Mouse (Mus musculus) adrenal gland, postnatal 10 days (tissue): ENCODE results near the gene Pced1b. TPM values are rescaled to one million over a fixed set of nuclear protein-coding genes. Genes with fewer than 3 reads are reported as not detected.
A peak's percentile ranks its signal among the peaks of the same experiment; 100 is the strongest.
"Not testable (repeated sequence)": the region's sequence is repeated elsewhere in the genome, so short reads cannot be mapped to it uniquely, and the experiment has no call there.

Experiments used
- DNase-seq: peaks from one replicate; pipeline ENCODE4 v3.0.0; 2021; ENCODE audit warnings: mixed read lengths
- total RNA-seq, 2 experiments: library from RNA; stranded (reverse); gene quantifications; 2 replicates each; pipeline ENCODE4 v1.2.3; 2021

The Pced1b gene
- total RNA-seq, 2 experiments from 2014 or later, result 23.5 to 26.0 TPM

DNA sequence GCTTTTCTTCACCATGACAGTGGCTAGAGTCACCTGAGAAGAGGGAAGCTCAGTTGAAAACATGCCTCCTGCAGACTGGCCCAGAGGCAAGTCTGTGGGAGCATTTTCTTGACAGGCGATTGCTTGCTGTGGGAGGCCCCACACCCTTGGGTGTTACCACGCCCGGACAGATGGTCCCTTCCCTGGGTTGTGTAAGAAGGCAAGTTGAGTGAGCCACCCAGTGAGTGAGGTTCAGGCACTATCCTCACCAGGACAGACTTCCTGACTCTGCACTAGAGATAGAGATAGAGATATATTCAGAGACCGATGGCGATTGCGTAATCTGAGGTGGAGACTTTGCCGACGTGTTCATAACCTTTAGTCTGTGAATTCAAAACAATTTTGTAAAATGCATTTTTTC, 96.0 kb downstream of the Pced1b start:
- no peak for DNase-seq

DNA sequence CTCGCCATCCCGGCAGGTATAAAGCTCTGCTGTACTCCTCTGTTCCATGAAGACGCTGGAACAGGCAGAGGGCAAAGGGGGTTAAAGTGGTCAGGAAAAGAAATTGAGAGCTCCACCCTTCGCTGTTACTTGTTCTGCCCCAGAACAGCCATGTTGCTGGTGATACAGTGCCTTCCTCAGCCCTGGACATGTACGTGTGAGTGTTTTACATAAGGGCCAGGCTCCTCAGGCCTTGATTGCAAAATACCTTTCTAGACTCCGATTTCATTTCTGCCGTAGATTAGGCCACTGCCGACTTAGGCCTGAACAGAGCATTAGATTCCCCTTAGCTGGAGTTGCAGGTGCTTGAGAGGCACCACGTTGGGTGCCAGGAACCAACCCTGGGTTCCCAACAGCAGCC, 97.0 kb downstream of the Pced1b start:
- no peak for DNase-seq

DNA sequence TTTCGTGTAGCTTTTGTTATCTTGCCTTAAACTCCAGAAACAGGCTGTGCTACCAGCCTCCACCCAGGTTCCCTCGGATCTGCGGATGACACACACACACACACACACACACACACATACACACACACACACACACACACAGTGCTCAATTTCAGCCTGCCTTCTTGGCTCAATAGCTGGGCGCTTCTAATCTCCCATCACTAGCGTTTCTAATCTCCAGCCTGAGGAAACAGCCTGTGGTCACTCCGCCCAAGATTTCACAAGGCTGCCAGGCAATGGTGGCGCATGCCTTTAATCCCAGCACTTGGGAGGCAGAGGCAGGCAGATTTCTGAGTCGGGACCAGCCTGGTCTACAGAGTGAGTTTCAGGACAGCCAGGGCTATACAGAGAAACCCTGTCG, 98.2 kb downstream of the Pced1b start:
- no peak for DNase-seq

DNA sequence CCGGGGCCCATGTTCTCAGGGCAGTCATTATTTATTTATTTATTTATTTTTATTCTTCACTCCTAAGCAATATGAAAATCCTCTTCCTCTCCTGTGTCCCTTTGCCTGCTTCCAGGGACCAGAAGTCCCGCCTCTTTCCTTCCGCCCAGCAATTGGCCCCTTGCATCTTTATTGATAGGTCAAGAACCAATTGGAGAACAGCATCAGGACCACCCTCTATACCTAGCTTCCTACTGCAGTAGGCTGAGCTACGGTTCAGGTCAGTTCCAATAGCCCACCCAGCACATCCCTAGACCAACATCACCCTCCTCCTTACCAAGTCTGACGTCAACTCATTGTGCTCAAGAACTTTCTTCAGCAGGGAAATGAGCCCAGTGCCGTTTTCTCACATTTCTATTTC, 99.0 kb downstream of the Pced1b start:
- no peak for DNase-seq

DNA sequence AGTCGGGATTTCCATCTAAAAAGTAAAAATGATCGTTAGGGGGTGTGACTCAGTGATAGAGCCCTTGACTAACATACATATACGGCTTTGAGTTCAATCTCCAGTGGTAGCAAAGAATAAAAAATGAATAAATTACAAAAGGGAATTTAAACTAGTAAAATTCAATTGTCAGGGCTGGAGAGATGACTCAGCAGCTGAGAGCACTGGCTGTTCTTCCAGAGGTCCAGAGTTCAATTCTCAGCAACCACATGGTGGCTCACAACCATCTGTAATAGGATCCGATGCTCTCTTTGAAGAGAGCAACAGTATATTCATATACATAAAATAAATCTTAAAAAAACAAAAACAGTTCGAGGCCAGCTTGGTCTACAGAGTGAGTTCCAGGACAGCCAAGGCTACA, 99.5 kb downstream of the Pced1b start:
- no peak for DNase-seq

DNA sequence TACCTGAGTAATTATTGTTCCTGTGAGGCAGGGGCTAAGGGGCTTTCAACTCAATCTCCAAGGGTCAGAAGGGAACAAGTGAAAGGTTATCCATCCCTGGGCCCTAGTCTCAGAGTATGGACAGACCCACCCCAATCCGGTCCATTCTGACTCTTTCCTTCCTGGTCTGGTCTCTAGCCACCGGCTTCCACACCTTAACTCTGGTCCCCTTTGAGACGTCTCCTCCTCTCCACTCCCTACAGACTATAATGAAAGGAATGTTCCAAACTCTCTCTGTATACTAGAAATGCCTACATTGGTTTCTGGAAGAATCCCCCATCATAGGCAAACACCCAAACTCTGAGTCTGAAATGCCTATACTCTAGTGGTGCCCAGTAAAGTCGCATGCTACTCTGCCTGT, 100.0 kb downstream of the Pced1b start:
- no peak for DNase-seq

DNA sequence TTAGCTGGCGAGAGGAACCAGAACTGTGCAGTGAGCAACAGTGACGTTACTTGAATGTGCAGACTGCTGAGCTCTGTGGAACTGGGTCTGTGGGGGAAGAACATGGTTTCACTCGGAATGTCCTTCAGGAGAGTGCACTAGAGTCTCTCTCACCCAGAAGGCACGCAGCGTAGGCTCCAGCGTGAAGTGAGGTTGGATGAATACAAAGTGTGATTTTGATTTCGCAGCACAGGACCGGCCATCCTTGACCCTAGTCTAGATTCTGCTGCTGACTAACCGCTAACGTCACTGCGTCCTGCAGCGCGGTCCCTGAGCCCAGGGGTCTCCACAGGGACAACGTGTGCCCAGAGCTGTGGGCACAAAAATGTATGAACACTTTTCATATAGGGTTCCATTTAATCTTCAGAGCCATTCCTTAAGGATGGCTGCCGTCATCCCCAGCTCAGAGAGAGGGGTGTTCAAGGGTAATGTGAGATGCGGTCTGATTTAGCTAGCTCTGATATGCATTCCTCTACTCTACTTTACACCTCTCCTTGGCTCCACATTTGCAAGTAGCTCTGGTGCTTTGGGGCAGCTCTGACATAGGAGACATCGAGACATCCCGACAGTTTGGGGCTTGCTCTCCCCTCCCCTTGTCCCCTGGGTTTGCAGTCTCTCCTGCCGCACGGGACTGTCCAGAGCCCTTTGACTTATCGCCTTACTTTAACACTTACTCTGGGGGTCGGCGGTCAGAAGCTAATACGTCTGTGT, 101.8 kb downstream of the Pced1b start:
- DNase-seq, result peak; percentile 49

DNA sequence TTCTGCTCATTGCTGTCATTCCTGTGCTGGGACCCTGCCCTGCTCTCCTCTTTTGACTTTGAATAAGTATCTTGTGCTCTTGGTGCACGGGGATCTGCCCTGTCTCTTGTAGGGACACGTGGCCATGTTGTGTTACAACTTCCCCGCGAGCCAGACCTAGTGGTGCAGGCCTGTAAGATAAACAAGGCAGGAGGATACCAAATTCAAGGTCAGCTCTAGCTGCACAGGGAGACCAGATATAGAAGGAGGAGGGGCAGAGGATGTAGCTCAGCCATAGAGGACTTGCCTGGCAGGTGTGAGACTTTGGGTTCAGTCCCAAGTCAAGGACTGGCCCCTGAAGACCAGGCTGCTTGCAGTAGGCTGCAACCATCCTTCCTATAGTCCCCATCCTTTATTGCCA, 103.6 kb downstream of the Pced1b start:
- no peak for DNase-seq

DNA sequence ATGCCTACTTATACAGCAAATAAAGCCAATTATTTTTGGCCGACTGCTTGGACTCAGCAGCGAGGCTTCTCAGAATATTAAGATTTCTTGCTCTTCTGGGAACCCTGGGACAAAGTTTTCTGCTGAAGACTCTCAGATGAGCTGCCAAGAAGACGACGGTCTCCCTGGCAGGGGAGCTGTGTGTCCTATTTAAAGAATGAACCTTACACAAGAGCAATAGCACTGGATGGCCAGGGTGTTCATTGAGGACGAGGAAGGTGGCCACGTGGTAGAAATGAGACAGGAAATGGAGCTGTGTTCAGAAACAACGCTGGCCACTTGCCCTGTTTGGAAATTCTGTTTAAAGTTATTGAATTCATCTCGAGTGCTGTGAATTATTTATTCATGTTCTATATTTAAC, 104.1 kb downstream of the Pced1b start:
- peak; percentile 61 for DNase-seq

DNA sequence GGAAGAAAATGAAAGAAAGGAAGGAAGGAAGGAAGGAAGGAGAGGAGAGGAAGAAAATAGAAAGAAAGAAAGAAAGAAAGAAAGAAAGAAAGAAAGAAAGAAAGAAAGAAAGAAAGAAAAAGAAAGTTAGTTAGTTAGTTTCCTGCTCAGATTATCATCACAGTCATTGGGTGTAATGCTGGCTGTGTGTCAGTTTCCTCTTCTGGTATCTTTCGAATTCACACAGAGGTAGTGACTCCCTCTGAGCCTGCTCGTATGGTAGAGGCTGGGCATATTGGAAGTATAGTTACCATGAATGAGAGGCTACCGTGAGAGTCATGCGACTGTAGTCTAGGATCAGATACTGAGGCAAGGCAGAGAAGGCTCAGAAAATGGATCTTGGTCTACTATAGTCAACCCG, 104.8 kb downstream of the Pced1b start:
- no peak for DNase-seq

DNA sequence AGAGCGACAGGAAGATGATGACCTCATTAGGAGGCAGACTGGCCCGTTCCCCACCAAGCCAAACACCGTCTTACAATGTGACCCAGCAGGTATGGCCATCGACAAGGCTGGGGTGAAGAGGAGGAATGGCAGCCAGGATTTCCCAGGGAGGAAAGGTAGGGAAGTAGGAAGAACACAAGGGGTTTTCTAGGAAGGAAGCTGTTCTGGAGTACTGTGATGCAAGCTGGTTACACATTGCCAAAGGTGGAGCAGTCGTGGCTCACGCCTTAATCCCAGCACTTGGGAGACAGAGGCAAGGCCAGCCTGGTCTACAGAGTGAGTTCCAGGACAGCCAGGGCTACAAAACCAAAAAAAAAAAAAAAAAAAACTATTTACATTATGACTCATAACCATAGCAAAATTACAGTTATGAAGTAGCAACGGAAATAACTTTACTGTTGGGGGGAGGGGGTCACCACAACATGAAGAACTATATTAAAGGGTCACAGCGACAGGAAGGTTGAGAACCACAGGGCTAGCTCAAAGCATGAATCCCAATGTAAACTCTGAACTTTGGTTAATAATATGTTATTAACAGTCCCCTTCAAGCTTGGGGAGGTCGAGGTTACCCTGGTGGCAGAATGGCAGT, 108.9 kb downstream of the Pced1b start:
- no peak for DNase-seq

DNA sequence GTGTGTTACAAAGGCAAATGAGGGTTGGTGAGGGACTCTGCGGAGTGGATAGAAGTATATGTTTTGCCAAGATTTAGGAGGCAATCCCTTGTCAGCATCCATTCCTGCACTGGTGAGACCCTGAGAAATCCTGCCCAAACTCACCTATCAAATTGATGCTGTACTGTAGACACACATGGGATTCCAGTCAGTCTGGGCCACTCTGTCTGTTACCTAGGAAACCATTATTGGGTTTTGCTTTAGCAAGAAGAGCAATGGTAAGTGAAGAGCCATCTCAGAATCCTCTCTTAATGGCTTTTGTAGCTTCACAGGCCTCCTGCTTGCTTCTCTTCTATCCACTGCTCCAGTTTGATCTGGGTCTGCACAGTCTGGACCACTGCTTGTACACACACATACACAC, 110.1 kb downstream of the Pced1b start:
- DNase-seq, result no peak

DNA sequence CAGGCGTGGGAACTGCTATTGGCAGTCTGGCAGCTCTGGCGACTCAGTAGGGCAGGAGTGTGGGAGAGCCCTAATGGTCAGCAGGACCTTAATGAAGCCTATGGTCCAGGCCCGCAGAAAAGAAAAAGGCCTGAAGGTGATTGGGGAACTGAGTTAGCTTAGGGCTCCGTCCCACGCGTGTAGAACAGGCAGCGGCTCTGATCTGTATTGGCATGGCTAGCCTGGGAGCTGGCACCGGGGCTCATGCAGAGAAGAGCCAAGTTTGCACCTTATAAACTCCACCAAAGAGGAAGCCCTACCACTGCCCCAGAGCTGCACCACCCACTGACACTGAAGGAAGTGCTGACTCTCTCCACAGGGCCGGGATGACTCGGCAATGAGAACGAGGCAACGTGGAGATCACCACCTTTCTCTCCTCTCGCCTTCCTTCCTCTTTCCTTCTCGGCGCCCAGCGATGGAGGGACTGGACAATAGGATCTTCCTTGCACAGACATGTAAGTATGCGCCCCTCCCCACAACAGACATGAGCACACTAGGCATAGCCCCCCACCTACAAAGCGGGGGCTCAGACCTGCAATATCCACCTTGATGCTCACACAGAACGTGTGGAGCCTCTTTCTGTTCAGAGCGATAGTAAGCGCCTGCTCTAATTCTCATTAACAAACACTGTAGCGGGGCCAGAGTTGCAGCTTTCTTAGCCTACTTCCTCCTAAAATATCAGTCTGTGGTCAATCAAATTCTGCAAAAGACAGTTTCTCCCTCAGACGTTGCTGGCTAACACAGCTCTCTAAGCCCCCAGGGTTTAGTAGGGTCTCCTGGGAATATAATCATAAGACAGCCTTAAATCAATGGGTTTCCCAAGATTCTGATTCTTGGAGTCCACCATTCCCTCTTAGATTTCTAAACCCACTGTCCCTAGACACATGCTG, 114.2 kb downstream of the Pced1b start:
- no peak for DNase-seq

DNA sequence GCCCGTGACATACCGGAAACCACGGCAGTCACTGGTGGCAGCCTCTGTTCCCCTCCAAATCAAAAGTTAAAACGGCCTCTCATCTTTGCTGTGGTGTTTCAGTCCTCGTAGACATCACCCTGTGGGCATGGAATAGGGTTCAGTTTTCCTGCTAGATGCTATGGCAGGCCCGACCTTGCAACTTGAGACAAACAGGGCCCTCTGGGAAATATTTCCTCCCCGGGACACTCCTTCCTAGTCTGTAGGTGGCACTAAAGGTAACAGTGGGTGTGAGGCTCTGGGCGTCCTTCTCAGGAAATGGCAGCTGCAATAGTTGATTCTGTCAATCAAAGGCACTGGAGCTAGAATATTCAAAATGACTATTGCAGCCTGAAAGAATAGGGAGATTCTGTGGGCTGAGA, 114.9 kb downstream of the Pced1b start:
- no peak for DNase-seq

DNA sequence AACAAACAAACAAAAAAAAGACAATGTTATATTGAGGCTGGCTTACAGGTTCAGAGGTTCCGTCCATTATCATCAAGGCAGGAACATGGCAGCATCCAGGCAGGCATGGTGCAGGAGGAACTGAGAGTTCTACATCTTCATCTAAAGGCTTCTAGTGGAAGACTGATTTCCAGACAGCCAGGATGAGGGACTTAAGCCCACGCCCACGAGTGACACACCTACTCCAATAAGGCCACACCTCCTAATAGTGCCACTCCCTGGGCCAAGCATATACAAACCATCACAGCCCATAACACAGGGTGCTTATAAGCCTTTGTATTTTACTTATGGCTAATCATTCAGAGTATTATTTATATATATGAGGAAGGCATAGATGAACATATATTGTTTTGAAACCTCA, 117.4 kb downstream of the Pced1b start:
- not testable (repeated sequence) for DNase-seq

DNA sequence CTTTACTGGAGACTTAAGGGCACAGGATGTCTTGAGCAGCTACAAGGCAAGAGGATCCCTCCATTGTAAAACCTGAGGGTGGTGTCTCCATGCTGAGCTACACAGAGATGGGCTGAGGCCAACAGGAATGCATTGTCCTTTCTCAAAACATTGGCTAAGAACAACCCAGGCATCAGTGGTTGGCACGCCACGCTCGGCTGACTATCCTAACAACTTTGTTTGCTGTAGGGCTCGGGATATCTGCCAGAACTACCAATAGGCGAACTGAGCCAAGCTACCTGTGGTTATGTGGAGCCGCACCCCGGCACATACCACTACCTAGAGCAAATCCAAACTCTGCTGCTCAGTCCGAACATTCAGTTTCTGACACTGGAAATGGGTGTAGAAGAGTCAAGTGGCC, 118.1 kb downstream of the Pced1b start:
- DNase-seq, result no peak

DNA sequence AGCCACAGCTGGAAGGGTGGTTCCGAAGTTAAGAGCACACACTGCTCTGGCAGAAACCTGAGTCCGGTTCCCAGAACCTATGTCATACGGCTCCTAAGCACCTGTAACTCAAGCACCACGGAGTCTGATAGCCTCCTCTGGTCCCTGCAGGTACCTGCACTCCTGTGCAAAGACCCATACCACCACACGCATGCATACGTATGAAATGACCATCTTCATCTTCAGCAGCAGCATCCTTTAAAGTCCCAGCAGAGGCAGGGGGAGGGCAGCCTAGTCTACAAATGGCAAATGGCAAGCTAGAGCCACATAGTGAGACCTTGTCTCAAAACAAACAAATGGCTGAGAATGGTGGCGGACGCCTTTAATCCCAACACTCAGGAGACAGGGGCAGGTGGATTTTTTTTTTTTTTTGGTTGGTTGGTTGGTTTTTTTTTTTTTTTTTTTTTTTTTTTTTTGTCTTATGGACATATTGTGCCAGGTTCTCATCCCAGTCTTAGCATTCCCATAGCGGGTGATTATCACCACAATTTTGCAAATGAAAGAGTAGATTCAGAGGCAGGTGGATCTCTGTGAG, 121.2 kb downstream of the Pced1b start:
- DNase-seq, result no peak

DNA sequence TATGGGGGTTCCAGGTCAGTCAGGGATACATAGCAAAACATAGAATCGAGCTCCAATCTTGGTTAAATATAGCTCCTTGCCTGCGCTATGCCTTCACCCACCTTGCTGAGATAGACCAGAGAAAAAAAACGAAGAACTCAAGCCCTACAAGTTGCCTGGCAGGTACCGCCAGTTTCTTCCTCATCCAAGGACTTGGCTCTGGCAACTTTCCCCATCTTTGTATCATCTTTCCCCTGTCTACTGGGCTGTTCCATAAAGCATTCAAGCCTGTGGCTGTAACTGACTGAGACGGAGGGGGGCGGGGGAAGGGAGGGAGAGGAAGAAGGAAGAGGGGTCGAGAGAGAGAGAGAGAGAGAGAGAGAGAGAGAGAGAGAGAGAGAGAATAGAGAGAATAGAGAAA, 121.7 kb downstream of the Pced1b start:
- DNase-seq, result no peak

DNA sequence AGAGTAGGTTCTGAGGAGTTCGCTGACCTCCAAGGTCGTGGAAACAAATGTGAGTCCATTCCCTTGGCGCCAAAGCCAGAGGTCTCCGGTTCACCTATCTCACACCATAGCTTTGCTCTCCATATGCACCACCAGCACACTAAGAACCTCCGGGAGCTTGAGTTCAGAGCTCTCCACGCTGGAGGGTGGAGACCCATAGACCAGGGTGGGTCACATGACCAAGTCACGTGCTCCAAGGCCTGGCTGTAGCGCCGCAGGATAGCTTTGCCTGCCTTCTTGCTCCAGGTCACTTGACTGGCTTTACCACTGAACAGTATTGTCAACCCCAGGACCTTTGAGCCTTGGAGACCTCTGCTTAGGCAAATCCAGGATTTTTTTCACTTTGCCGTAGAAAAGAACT, 122.2 kb downstream of the Pced1b start:
- no peak for DNase-seq

DNA sequence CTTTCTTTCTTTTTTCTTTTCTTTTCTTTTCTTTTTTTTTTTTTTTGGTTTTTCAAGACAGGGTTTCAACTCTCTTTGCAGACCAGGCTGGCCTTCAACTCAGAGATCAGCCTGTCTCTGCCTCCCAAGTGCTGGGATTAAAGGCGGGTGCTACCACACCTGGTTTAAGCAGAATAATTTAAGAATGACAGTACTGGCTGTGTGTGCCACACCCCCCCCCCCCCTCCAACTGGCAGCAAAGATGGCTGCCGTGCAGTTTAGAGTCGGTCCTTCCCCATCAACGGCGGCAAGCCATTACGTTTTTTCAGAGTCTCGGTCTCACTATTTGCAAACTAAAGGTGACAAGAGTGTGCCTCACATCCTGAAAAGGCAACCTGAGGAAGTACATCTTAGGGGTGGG, 124.0 kb downstream of the Pced1b start:
- DNase-seq, result no peak

DNA sequence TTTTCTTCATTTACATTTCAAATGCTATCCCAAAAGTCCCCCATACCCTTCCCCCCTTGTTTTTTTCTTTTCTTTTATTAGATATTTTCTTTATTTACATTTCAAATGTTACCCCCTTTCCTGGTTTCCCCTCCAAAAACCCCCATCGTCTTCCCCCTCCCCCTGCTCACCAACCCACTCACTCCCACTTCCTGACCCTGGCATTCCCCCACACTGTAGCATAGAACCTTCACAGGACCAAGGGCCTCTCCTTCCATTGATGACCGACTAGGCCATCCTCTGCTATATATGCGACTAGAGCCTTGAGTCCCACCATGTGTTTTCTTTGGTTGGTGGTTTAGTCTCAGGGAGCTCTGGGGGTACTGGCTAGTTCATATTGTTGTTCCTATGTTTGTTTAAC, 125.1 kb downstream of the Pced1b start:
- DNase-seq, result not testable (repeated sequence)

DNA sequence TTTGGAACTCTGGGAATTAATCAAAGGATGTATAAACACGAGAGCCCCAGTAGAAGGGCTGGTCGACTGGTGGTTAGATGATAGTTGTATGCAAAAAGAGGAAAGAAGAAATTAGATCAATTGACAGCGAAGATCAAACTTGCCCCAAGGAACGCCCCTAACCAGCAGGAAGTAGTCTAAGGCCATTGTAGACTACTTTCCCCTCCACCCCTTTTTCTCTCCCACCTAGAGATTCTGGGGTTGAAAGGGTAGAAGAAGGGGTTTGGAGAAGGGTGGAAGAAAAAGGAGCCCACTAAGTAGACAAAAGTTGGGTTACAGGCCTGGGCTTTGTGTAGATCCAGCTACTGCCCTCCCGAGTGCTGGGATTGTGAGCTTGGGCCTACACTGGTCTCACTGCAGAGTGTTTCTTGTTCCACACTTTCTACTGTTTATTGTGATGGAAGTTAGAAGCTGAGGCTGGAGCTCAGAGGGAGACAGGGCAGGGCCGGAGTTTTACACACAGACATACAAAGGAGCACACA, 125.8 kb downstream of the Pced1b start:
- DNase-seq, result no peak
